Mouse (Mus musculus) CD4-positive, CD25-positive, alpha-beta regulatory T cell, adult 2 months (primary cell): ENCODE data around the gene Zfp708.
A peak's percentile ranks its signal among the peaks of the same experiment; 100 is the strongest.
"Not testable (repeated sequence)": the region's sequence is repeated elsewhere in the genome, so short reads cannot be mapped to it uniquely, and the experiment has no call there.

ENCODE experiments used
- DNase-seq: peaks from one replicate; pipeline ENCODE4 v3.0.0-alpha.2; 2012; ENCODE audit warnings: low read depth, low spot score

Zfp708 gene

GRCm38 (mm10) chr13:67097876-67098275, at the start of gene Zfp708:
TSS of gene Zfp708 (minus strand) at chr13:67097976.
- no peak for DNase-seq

GRCm38 (mm10) chr13:67128038-67128721, 30.4 kb upstream of the Zfp708 start:
- peak; percentile 89 for DNase-seq

GRCm38 (mm10) chr13:67127507-67127906, 29.7 kb upstream of the Zfp708 start:
- not testable (repeated sequence) for DNase-seq

GRCm38 (mm10) chr13:67124460-67124859, 26.7 kb upstream of the Zfp708 start:
- no peak for DNase-seq

GRCm38 (mm10) chr13:67121360-67121759, 23.6 kb upstream of the Zfp708 start, which contains the start of gene Zfp759:
TSS of gene Zfp759 (plus strand) at chr13:67121660.
- DNase-seq, result not testable (repeated sequence)

GRCm38 (mm10) chr13:67116163-67116562, 18.4 kb upstream of the Zfp708 start, which contains the start of gene Rslcan18:
TSS of gene Rslcan18 (minus strand) at chr13:67116263.
- DNase-seq, result not testable (repeated sequence)

- DNase-seq, result no peak
Observed at GRCm38 (mm10) chr13:67113287-67113686, 15.5 kb upstream of the Zfp708 start.

GRCm38 (mm10) chr13:67112096-67112495, 14.3 kb upstream of the Zfp708 start:
- no peak for DNase-seq

- DNase-seq, result no peak
Observed at GRCm38 (mm10) chr13:67108821-67109206, 11.0 kb upstream of the Zfp708 start.

GRCm38 (mm10) chr13:67108194-67108820, 10.5 kb upstream of the Zfp708 start, which contains the start of gene Gm28557:
TSS of gene Gm28557 (minus strand) at chr13:67108604.
- DNase-seq, result peak; percentile 96

GRCm38 (mm10) chr13:67107681-67108080, 9.9 kb upstream of the Zfp708 start:
- no peak for DNase-seq

GRCm38 (mm10) chr13:67090154-67090553, 7.6 kb downstream of the Zfp708 start:
- DNase-seq, result no peak

GRCm38 (mm10) chr13:67081946-67082345, 15.8 kb downstream of the Zfp708 start:
- peak; percentile 35 for DNase-seq

GRCm38 (mm10) chr13:67081142-67081713, 16.5 kb downstream of the Zfp708 start:
- peak; percentile 77 for DNase-seq

- DNase-seq, result no peak
Observed at GRCm38 (mm10) chr13:67077244-67077643, 20.5 kb downstream of the Zfp708 start.

GRCm38 (mm10) chr13:67072786-67073185, 25.0 kb downstream of the Zfp708 start:
- DNase-seq, result no peak

GRCm38 (mm10) chr13:67065386-67065785, 32.4 kb downstream of the Zfp708 start:
- DNase-seq, result no peak

GRCm38 (mm10) chr13:67062427-67062826, 35.3 kb downstream of the Zfp708 start:
- no peak for DNase-seq

GRCm38 (mm10) chr13:67060786-67061358, 36.9 kb downstream of the Zfp708 start, which contains the start of gene Zfp712:
TSS of gene Zfp712 (minus strand) at chr13:67061170.
- DNase-seq, result peak; percentile 92

GRCm38 (mm10) chr13:67060161-67060785, 37.5 kb downstream of the Zfp708 start:
- DNase-seq, result peak; percentile 28
